Mouse (Mus musculus): ENCODE data around the gene Repin1. TPM values are rescaled to one million over a fixed set of nuclear protein-coding genes. Genes with fewer than 3 reads are reported as not detected.

The Repin1 gene
- total RNA-seq, 2 experiments from 2014 or later: 24.0 to 27.5 TPM

- intact Hi-C loops (cut with DNase I): loop anchor here (2.0 to 10.0 kb wide), 5 partner anchors 27 to 307 kb away; partner anchors contain the start of genes Gimap4 and Gimap5
- DNase-seq: no peak
These were observed 53.9 kb downstream of the Repin1 start for GRCm38 (mm10) chr6:48647611-48648010.

Other genes starting within 250 kb of the Repin1 start
- 10 to 100 TPM; 24.9 to 26.5 TPM for gene Krba1, start 198.3 kb upstream of the Repin1 start, total RNA-seq (2021)
- gene Zfp467, start 148.1 kb upstream of the Repin1 start, total RNA-seq (2021): 10 to 100 TPM; 13.8 to 16.4 TPM
- under 1 TPM; 0.43 to 0.51 TPM for gene Sspo, start 145.7 kb upstream of the Repin1 start, total RNA-seq (2021)
- gene Atp6v0e2, start 56.3 kb upstream of the Repin1 start, total RNA-seq (2021): 10 to 100 TPM; 17.2 to 18.2 TPM
- 10 to 100 TPM; 12.9 to 14.5 TPM for gene Lrrc61, start 39.1 kb upstream of the Repin1 start, total RNA-seq (2021)
- gene Rarres2, start 21.1 kb upstream of the Repin1 start, total RNA-seq (2021): 10 to 100 TPM; 87.7 to 93.2 TPM
- not detected for gene Gm45021, start 4.3 kb upstream of the Repin1 start, total RNA-seq (2021)
- gene Gm44965, start 58 bp downstream of the Repin1 start, total RNA-seq (2021): not detected
- gene Zfp775, start 8.2 kb downstream of the Repin1 start, total RNA-seq (2021): 1 to 10 TPM; 8.2 to 8.3 TPM
- under 1 TPM; 0.24 to 0.67 TPM for gene AI854703, start 32.9 kb downstream of the Repin1 start, total RNA-seq (2021)
- gene Gimap8, start 53.4 kb downstream of the Repin1 start, total RNA-seq (2021): 10 to 100 TPM in 1 of 2 experiments, 1 to 10 TPM in 1; 8.6 to 11.0 TPM
- 1 to 10 TPM; 4.2 to 6.4 TPM for gene Gimap9, start 82.2 kb downstream of the Repin1 start, total RNA-seq (2021)
- 10 to 100 TPM; 32.2 to 42.6 TPM for gene Gimap4, start 90.7 kb downstream of the Repin1 start, total RNA-seq (2021)
- gene Gimap6, start 114.3 kb downstream of the Repin1 start, total RNA-seq (2021): 10 to 100 TPM; 48.0 to 53.9 TPM
- gene Gm28053, start 124.7 kb downstream of the Repin1 start, total RNA-seq (2021): 1 to 10 TPM; 3.5 to 7.9 TPM
- gene Gimap7, start 124.7 kb downstream of the Repin1 start, total RNA-seq (2021): under 1 TPM; 0.22 to 0.24 TPM
- gene Gimap1, start 145.2 kb downstream of the Repin1 start, total RNA-seq (2021): 10 to 100 TPM; 14.6 to 15.7 TPM
- gene Gimap5, start 152.3 kb downstream of the Repin1 start, total RNA-seq (2021): 1 to 10 TPM; 8.3 to 9.0 TPM
- gene Gimap3, start 177.0 kb downstream of the Repin1 start, total RNA-seq (2021): under 1 TPM; 0.67 to 0.68 TPM
- 10 to 100 TPM; 18.7 to 23.8 TPM for gene Tmem176a, start 247.0 kb downstream of the Repin1 start, total RNA-seq (2021)
- gene Tmem176b, start 247.6 kb downstream of the Repin1 start, total RNA-seq (2021): 10 to 100 TPM; 62.5 to 63.9 TPM